Mouse (Mus musculus): ENCODE measurements at regions not wholly inside any gene's neighbourhood (a gene's known extent, or its start where the extent isn't known, plus 50 kb on each side); places are given as distances from the start of the nearest gene placed in this dataset.
"Not testable (repeated sequence)": the region's sequence is repeated elsewhere in the genome, so short reads cannot be mapped to it uniquely, and the experiment has no call there.

DNA sequence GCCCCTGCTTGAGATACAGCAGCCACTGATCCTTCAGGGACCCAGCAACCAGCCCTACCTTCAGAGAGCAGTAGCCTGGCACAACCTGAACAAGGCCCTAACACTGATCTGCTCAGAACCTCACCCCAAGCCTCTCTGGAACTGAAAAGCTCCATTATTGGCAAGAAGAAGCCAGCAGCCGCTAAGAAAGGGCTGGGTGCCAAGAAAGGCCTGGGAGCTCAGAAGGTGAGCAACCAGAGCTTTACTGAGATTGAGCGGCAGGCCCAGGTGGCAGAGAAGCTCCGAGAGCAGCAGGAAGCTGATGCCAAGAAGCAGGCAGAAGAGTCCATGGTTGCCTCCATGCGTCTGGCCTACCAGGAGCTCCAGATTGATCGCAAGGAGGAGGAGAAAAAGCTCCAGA, 74.4 kb upstream of the Oxtr start:
- not testable (repeated sequence) for DNase-seq (ENCODE audit: low read depth, low spot score)

DNA sequence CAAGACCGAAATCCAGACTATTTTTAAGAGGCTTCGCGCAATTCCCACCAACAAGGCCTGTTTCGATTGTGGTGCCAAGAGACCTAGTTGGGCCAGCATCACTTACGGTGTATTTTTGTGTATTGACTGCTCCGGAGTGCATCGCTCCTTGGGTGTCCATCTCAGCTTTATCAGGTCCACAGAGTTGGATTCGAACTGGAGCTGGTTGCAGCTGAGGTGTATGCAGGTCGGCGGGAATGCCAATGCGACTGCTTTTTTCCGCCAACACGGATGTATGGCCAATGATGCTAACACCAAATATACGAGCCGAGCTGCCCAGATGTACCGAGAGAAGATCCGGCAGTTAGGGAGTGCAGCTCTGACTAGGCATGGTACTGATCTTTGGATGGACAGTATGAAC, 73.9 kb upstream of the Oxtr start:
- DNase-seq (ENCODE audit: low read depth, low spot score) = not testable (repeated sequence)

DNA sequence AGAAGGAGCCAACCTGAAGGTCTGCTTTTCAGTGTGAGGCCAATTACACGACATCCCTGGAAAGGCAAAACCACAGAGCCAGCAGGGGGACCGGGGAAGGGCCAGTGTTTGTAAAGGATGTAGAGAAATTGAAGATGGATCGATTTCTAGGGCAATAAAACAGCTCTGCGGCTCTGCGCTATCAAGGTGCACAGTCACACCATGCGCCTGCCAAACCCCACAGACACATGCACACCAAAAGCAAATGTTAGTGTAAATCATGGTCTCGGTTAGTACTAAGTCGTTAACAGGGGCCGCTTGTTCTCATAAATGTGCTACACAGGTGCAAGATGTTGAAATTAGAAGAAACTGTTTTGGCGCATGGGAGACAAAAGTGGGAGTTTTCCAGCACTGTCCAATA, 72.3 kb upstream of the Oxtr start:
- no peak for DNase-seq (ENCODE audit: low read depth, low spot score)

DNA sequence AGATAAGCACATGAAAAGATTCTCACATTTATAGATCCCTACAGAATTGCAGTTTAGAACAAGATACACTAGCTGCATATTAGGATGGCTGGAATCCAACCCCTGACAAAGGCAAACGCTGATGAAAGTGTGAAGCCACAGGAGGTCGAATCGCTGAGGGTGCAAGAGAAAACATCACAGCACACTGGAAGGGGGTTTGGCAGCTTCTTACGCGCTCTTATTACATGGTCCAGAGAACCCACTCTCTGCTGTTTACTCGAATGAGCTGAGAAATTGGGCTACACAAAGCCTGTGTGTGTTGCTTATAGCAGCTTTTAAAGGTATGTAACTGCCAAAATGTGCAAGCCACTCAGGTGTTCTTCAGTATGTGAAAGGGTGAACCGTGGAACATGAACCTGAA, 71.8 kb upstream of the Oxtr start:
- DNase-seq (ENCODE audit: low read depth, low spot score) = no peak

DNA sequence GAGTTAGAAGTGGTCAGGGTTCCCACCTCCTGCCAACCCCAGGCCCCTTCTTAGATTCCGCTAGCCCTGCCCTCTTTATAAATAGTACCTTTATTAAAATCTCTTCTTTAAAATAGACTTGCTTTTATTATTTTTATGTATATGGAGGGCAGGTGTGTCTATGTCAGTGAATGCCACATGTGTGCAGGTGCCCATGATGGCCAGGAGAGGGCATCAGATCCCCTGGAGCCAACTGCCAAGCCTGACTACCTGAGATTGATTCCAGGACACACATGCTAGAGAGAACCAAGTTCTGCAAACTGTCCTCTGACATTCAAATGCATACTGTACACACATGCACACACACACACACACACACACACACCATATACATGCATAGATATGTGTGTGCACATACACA, 69.8 kb upstream of the Oxtr start:
- peak; percentile 46 for DNase-seq (ENCODE audit: low read depth, low spot score)

DNA sequence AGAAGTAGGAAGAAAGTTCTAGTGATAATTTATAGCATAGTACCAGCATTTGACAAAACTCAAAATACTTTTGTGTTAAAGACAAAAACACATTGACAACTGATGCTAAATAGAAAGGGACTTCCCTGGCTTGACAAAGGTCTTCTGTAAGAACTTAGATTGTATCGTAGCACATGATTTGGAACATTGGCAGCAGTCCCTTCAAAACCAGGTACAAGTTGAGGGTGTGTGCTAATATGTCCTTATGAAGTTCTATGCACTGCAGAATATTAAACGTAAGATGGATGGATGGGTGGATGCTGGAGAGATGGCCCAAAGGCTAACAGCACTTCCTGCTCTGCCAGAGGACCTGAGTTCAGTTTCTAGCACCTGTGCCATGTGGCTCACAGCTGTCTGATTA, 67.8 kb upstream of the Oxtr start:
- DNase-seq (ENCODE audit: low read depth, low spot score) = no peak

DNA sequence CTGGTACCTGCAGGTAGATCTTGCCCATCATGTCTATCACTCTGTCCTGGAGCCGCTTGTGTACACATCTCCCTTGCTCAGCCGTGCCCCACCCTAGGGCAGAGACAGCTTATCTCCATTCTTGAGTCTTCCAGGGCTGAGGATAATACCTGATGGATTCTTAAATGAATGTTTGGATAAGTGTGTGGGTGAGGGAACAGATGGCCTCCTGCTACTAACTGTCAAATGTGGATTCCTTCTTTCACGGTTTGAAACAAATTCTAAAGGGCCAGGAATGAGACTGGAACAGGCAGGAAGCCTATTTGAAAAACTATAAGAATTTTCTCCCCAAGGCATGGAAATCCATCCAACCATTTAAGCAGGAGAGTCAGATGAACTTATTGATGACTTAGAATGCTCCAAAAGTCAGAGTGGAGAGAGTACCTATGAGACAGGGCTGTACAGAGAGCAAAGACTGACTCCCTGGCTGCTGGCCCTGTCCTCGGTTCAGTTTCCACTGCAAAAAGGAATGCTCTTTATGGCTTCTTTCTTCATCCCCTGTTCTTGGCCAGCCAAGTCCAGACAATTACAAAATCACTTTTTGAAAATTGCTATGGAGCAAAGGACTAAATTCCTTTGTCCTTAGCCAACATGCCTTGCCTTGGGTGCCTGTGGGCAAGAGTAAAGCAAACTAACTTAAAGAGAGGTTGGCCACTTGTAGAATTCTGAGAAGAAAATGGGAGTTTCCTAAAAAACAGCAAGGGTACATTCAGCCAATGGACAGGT, 66.8 kb upstream of the Oxtr start:
- DNase-seq (ENCODE audit: low read depth, low spot score) = no peak

DNA sequence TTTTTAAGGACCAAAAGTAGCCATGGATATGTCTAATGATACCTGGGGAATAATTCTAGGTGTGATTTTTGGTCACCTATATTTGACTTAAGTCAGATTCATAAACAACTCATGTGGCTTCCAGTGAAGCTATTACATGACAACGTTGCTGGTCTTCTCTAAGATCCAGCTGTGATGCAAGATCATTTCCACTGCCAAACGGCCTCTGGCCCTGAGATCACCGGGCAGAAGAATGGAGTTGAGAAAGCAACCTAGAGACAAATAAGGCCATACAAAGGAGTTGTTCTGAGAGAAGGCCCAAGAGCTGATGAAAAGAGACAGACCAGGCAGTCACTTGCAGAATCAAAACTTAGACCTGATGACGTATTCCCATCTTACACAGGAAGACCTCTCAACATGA, 64.3 kb upstream of the Oxtr start:
- DNase-seq (ENCODE audit: low read depth, low spot score) = no peak

DNA sequence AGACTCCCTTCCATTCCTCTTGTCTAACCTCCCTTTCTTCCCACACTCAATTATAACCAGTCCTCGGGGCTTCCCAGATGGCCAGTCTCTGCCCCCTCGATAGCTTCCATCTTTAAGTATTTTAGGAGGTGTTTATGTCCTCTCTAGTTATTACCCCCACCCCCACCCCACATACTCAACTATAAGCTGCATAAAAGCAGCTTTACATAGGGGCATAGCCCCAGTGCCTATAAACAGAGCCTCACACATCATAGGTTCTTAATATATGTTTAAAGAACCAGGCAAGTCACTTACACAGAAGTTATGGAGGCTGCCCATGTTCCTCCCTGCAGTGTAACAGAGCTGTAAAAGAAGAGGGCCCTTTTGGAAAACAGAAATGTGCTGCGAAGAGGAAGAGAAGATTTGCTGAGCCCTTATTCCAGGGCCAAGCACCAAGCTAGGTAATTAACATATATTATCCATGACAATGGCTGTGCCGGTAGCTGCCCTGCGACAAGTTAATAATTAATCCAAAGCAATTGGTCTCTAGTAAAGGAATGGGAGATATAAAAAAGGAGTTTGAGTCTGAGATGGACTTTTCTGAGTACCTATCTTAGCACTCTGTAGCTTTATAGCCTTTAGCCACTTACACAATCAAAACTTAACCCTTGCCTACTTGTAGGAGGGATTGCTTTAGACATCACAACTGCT, 63.6 kb upstream of the Oxtr start:
- DNase-seq (ENCODE audit: low read depth, low spot score) = peak; percentile 48

DNA sequence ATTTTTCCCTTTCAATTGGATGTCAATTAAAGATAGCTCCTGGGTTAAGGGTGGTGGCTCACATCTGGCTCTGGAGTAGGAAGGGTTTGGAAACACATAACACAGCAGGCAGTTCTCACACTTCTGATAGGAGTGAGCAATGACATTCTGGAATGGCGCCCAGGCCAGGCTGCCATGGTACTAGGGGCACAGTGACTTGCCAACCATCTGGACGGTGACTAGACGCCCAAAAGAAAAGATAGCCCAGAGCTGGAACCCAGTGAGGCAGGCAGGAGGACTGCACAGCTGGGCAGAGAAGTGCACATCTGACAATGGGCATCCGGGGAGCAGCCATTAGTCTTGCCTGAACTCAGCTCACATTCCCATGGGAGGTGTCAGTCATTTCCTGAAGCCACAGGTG, 62.8 kb upstream of the Oxtr start:
- DNase-seq (ENCODE audit: low read depth, low spot score) = no peak

DNA sequence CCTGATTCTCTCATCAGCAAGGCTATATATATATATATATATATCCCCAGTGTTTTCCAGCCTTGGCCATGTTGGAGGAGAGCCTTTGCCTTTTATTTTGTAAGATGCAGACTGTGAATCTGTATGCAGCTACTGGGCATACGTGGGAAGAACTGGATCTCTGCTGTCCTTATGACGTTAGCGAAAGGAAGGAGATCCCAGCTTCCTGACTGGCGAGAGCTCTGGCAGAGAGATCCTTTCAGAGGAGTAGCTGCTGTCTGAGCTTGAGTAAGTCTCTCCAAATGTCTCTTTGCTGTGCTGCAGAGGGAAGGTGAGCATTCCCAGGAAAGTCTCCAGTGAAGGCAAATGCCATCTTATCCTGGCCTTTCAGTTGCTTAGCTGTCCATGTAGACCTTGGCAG, 61.6 kb upstream of the Oxtr start:
- no peak for DNase-seq (ENCODE audit: low read depth, low spot score)

DNA sequence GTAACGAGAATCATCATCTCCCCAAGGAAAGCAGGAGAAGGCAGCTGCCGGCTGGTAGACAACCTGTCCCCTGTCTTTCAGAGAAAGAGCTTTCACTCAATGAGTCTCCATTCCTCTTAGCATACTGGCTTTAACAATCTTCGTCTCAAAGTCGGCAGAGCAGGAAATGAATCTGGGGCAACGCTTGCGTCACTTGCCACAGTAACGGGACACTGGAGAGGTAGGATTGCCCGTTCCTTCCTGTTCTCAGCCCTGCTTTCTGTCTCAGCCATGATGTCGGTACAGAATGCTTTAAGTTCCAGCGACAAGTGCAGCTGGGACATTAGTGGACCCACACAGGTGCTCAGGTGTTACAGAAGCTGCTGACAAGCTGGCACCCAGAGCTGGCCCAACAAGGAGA, 57.5 kb upstream of the Oxtr start:
- DNase-seq (ENCODE audit: low read depth, low spot score) = no peak

DNA sequence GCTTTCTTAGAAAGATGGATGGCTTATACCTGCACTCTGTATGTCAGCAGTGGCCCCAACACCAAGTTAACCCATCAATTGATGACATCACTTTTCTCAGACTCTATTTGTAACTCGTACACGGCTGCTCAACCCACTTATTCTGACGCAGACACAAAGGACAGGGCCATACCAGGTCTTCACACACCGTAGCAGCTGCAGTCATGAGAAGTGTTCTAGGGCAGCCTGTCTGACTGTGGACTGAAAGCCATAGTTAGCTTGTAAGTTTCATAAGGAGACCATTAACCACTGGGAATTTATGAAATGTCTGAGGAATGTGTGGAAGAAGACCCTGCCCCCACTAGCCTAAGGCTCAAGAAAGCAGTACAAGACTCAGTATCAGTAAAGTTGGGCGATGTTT, 56.3 kb upstream of the Oxtr start:
- no peak for DNase-seq (ENCODE audit: low read depth, low spot score)

DNA sequence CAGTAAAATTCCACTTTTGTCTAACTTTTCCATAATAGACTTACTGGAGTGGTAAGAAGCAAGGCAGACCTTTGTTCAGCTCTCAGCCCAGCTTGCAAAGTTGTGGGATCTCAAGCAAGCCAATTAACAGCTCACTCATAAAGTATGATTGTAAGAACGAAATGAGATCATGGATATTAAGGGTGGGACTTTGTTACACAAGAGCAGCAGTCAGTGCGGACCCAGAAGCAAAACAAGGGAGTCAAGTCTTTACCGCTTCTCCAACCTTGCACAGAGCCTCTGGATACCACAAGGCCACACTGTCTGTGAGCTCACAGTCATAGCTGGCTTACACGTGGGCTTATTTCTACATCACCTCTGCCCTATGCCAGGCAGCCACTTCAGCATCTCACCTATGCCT, 54.6 kb upstream of the Oxtr start:
- DNase-seq (ENCODE audit: low read depth, low spot score) = no peak

DNA sequence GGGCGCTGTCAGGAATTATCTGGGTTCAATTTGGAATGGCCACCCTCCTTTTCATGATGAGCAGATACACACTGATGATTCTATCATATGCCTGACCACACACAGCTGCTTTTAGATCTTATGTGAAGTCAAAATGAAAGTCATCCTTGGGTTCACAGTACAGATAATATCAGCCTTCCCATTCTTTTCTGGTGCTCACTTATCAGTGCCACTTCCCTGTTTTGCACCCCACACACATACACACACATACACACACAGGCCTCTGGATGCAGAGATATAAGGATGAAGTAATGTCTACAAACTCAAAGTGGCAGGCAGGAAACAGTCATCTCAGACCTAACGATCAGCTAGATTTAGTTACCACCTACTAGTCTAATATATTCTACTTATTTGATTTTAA, 52.9 kb upstream of the Oxtr start:
- no peak for DNase-seq (ENCODE audit: low read depth, low spot score)
